In the genomic region with DNA sequence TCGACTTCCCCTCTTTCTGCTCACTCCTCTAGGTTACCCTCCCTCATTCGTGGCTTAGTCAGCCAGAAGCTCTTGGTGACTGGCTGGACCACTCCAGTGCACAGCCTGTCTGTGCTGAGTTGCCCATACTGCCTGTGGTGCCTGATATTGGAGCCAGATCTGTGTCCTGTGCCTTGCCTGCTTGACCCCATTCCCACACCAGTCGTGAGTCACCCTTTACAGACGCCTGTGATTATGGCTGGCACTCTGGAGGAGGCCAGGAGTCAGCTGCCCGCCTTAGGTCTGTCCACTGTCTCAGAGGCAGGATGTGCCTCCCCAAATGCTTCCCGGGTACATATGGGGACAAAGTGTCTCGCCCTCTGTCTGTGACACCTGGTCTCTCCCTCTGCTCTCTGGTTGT, we compare ENCODE assay signal across 21 mouse cellular contexts. TPM values are rescaled to one million over a fixed set of nuclear protein-coding genes. Genes with fewer than 3 reads are reported as not detected.
DNase-seq lines count a peak whose midpoint lies in the region; ATAC-seq lines count a peak whose summit lies in the region.
"Had no signal": no experiment of that assay in that cellular context is flagged by ENCODE, and none has a peak within 500 bp of the region (broad histone marks: within the 10 kb centered on the region; RNA-seq: fewer than 3 reads in every experiment).

No protein-coding gene starts in this region.

- DNase-seq in heart, embryonic 10.5 days (ENCODE audit: low spot score), result no peak
- no peak for DNase-seq in heart, adult 18-20 months
- DNase-seq in liver, embryonic 13.5 days, result no peak
- DNase-seq in liver, embryonic 11.5 days (ENCODE audit: low spot score), result no peak
- DNase-seq in MN1 (ENCODE audit: low spot score), result peak; percentile 84
- DNase-seq in testis, postnatal 14 days (ENCODE audit: low spot score), result no peak
- DNase-seq: cerebellum, adult 11-12 months; cerebellum, postnatal 14 days; forebrain, postnatal 0 days; heart, postnatal 36 days; kidney, adult 9 months; kidney, postnatal 36 days; layer of hippocampus, postnatal 36 days; right cerebral cortex, postnatal 14 days; thymus, postnatal 14 days had no signal

- H3K4me2 ChIP-seq in liver, embryonic 13.5 days, result no peak overlapping the region
- no peak overlapping the region for H3K4me2 ChIP-seq in liver, embryonic 11.5 days
- H3K4me2 ChIP-seq in stomach, embryonic 15.5 days, result no peak overlapping the region
- H3K4me2 ChIP-seq: hindbrain, embryonic 14.5 days; limb, embryonic 13.5 days; midbrain, embryonic 12.5 days had no signal

- WGBS in heart, embryonic 10.5 days, result 50% methylated on average over 7 of the region's 7 CpGs
- 52% methylated on average over 7 of the region's 7 CpGs for WGBS in liver, embryonic 13.5 days (ENCODE audit: insufficient replicate concordance)
- 60% methylated on average over 7 of the region's 7 CpGs for WGBS in liver, embryonic 11.5 days
- 59% methylated on average over 7 of the region's 7 CpGs for WGBS in stomach, embryonic 15.5 days

- no peaks in the 10 kb centered on the region for H3K9me3 ChIP-seq in heart, embryonic 10.5 days
- H3K9me3 ChIP-seq in liver, embryonic 13.5 days (replicated peaks), result no peaks in the 10 kb centered on the region
- H3K9me3 ChIP-seq in liver, embryonic 11.5 days (ENCODE audit: control insufficient read depth, low read length), result no peaks in the 10 kb centered on the region
- no peaks in the 10 kb centered on the region for H3K9me3 ChIP-seq in stomach, embryonic 15.5 days
- H3K9me3 ChIP-seq: limb, embryonic 13.5 days; midbrain, embryonic 12.5 days had no signal

- ATAC-seq in liver, embryonic 13.5 days (ENCODE audit: low read depth), result no peak
- no peak for ATAC-seq in liver, embryonic 11.5 days (replicated peaks; ENCODE audit: low FRiP score)
- 0 out of 2 replicates have a peak, but pooled peaks have one; percentile 20 for ATAC-seq in stomach, embryonic 15.5 days (ENCODE audit: insufficient read depth, low FRiP score, low read depth)
- ATAC-seq: forebrain, postnatal 0 days; inflammation-experienced regulatory T-cells, adult 6 months had no signal

- H3K4me1 ChIP-seq in heart, embryonic 10.5 days, result peaks cover 65% of the 10 kb centered on the region
- H3K4me1 ChIP-seq in liver, embryonic 13.5 days (replicated peaks), result peaks cover 73% of the 10 kb centered on the region
- peaks cover 46% of the 10 kb centered on the region for H3K4me1 ChIP-seq in liver, embryonic 11.5 days (replicated peaks; ENCODE audit: control insufficient read depth, insufficient read depth, low read length)
- 0 out of 2 replicates have a peak, but pooled peaks cover 3% of the 10 kb centered on the region for H3K4me1 ChIP-seq in stomach, embryonic 15.5 days

- H3K4me3 ChIP-seq in heart, embryonic 10.5 days, result no peak overlapping the region
- H3K4me3 ChIP-seq in liver, embryonic 13.5 days (replicated peaks), result no peak overlapping the region
- no peak overlapping the region for H3K4me3 ChIP-seq in liver, embryonic 11.5 days (ENCODE audit: low read depth, low read length)
- H3K4me3 ChIP-seq in stomach, embryonic 15.5 days (replicated peaks), result no peak overlapping the region
- H3K4me3 ChIP-seq: limb, embryonic 13.5 days; midbrain, embryonic 12.5 days had no signal

- H3K9ac ChIP-seq in liver, embryonic 13.5 days, result peak overlapping the region; percentile 23; the same call in 1 of the 2 replicates
- no peak overlapping the region for H3K9ac ChIP-seq in liver, embryonic 11.5 days (ENCODE audit: low read depth, low read length)
- H3K9ac ChIP-seq in stomach, embryonic 15.5 days, result no peak overlapping the region
- H3K9ac ChIP-seq: forebrain, postnatal 0 days; hindbrain, embryonic 14.5 days; limb, embryonic 13.5 days; liver, embryonic 14.5 days; midbrain, embryonic 12.5 days had no signal

- H3K27me3 ChIP-seq in heart, embryonic 10.5 days (ENCODE audit: insufficient read depth, poor library complexity, severe bottlenecking), result no peaks in the 10 kb centered on the region; the same call in 1 of the 2 replicates
- H3K27me3 ChIP-seq in liver, embryonic 13.5 days, result no peaks in the 10 kb centered on the region
- no peaks in the 10 kb centered on the region for H3K27me3 ChIP-seq in liver, embryonic 11.5 days (replicated peaks; ENCODE audit: control insufficient read depth, insufficient read depth, low read length)
- H3K27me3 ChIP-seq in stomach, embryonic 15.5 days (replicated peaks), result no peaks in the 10 kb centered on the region

- H3K36me3 ChIP-seq in heart, embryonic 10.5 days, result no peaks in the 10 kb centered on the region
- H3K36me3 ChIP-seq in liver, embryonic 13.5 days, result no peaks in the 10 kb centered on the region
- H3K36me3 ChIP-seq in liver, embryonic 11.5 days (ENCODE audit: control insufficient read depth, insufficient read depth, low read length), result no peaks in the 10 kb centered on the region
- no peaks in the 10 kb centered on the region for H3K36me3 ChIP-seq in stomach, embryonic 15.5 days
- H3K36me3 ChIP-seq: limb, embryonic 13.5 days; midbrain, embryonic 12.5 days had no signal

- H3K27ac ChIP-seq in heart, embryonic 10.5 days, result peak overlapping the region; percentile 83
- H3K27ac ChIP-seq in liver, embryonic 13.5 days, result peak overlapping the region; percentile 54
- no peak overlapping the region for H3K27ac ChIP-seq in liver, embryonic 11.5 days (ENCODE audit: low read depth, low read length)
- H3K27ac ChIP-seq in stomach, embryonic 15.5 days, result no peak overlapping the region
- H3K27ac ChIP-seq: hindbrain, embryonic 14.5 days; limb, embryonic 13.5 days; liver, embryonic 14.5 days; midbrain, embryonic 12.5 days had no signal

RNA-seq across cellular contexts. Expression of gene Tspan18, which starts 17.0 kb away (rescaled TPM):
- 64.2 and 67.0 TPM in 2 replicates for polyA plus RNA-seq in heart, embryonic 10.5 days (2016; fragmentation: Nextera tagmentation; extraction: Ambion mirVana)
- total RNA-seq in heart, adult 18-20 months (2021), result 10 to 100 TPM; 11.7 to 13.3 TPM
- 3.7 and 3.9 TPM in 2 replicates for polyA plus RNA-seq in liver, embryonic 13.5 days (2015; fragmentation: Nextera tagmentation; extraction: Ambion mirVana)
- polyA plus RNA-seq in liver, embryonic 11.5 days (2014; fragmentation: Nextera tagmentation; extraction: Ambion mirVana), result 19.4 and 19.5 TPM in 2 replicates
- polyA plus RNA-seq in stomach, embryonic 15.5 days (2015; fragmentation: Nextera tagmentation; extraction: Ambion mirVana), result 20.0 and 20.8 TPM in 2 replicates
- polyA plus RNA-seq: inflammation-experienced regulatory T-cells, adult 6 months had no signal

Comparison
In these comparisons a context has a peak if more than half of its experiments do, and no peak if none do; other contexts are left out.
1. H3K27ac ChIP-seq: peak in heart, embryonic 10.5 days (single experiment) and liver, embryonic 13.5 days (single experiment); none in liver, embryonic 11.5 days (single experiment) and stomach, embryonic 15.5 days (single experiment).